Mouse (Mus musculus): ENCODE data around the gene Ccl2.

Ccl2 gene

DNA sequence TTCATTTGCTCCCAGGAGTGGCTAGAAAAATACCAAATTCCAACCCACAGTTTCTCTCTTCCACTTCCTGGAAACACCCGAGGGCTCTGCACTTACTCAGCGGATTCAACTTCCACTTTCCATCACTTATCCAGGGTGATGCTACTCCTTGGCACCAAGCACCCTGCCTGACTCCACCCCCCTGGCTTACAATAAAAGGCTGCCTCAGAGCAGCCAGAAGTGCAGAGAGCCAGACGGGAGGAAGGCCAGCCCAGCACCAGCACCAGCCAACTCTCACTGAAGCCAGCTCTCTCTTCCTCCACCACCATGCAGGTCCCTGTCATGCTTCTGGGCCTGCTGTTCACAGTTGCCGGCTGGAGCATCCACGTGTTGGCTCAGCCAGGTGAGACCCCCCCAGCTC lies at the start of gene Ccl2:
Gene Ccl2 (plus strand): TSS at position 216 of the 400 bp plus-strand sequence.
- no peak for DNase-seq (ENCODE audit: extremely low spot score, low read depth, low spot score)

DNA sequence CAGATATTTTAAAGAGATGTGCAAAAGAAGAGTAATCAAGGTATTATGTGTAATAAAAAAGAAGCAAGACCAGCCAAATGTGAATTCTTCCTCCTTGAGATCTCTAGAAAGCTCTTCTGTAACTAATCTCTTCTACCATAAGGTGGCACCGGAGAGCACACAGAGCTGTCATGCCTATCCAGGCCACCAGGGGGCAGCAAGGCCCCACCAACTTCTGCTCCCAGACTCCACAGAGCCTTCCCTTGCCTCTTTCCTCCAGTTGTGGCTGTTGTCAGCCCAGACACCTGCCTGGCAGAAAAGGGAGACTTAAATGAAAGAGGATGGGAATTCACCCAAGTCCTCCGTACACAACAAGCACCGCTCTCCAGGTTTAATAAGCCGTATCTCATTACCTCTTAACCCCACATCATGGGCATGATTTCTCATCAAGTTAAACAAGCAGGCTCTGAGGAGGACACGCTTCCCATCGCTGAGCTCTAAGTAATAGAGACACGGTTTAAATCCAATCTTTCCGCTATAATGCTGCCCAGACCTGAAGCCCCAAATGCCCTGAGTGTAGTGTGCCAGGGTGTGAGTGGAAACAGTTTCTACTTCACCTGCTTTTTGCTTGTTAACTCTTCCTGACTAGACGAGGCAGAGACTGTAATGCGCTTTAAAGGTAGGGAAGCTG lies 39.1 kb upstream of the Ccl2 start:
- peak; percentile 47 for DNase-seq (ENCODE audit: extremely low spot score, low read depth, low spot score)

DNA sequence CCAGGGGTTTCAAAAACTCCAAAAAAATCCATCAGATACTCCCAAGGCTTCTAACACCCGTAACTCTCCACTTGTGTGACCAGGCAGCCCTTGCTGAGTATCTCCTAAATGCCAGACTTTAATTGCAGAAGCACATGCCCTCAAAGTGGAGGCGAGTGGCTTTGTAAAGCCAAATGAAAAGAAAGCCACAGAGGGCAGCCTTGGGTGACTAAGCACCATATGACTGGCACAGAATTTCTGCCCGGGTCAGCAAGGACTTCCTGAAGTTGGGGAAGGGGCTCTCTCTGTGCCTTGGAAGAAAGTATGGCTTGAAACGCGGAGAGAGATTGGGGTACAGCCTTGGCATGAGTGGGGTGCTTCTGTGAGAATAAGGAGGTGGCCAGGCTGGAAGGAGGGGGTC lies 38.3 kb upstream of the Ccl2 start:
- DNase-seq (ENCODE audit: extremely low spot score, low read depth, low spot score) = no peak

DNA sequence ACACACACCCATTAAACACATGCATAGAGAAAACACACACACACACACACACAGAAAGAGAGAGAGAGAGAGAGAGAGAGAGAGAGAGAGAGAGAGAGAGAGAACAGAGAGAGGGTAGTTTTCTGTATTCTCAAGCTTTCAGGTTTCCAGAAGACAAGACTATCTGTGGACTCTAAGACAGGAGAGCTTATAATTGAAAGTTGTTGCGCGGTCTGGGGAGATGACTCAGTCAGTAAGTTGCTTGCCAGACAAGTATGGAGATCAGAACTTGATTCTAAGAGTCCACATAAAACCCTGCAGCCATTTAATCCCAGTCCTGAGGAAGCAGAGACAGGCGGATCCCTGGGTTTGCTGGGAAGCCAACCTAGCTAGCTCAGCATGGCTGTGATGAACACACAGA lies 36.7 kb upstream of the Ccl2 start:
- no peak for DNase-seq (ENCODE audit: extremely low spot score, low read depth, low spot score)

DNA sequence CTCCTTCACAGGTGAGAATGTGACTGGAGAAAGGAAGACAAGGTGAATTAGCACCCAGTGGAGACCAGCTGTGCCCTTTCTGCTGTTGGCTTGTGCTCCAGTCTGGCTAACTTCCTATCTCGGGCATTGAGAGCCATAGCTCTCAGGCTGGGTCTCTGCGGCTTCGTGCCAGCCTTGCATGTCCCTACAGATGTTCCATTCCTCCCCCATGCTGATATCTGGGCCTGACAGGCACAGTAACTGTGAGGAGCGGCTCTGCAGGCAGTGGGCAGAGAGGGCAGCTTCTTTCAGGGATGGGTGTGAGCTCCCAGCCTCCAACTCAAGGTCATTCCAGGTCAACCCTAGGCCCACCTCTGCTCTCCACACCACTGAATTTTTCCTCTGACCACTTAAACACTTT lies 35.9 kb upstream of the Ccl2 start:
- no peak for DNase-seq (ENCODE audit: extremely low spot score, low read depth, low spot score)

DNA sequence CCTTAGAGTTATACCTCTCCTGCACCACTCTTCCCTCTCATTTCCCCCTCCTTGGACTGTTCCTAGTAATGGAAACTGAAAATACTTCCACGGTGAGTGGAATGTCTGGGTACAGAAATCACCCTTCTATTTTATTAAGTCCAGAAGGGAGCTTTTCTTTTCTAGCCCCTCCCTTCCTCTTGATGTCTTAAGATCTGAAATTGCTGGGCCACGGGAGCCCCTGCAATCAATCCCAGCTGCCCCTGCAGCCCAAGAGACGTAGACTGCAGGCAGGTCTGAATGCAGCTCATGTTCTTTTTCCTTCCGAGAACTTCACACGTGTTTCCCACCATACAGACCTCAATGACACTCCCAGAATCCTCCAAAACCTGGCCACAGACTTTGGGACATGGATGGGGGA lies 34.8 kb upstream of the Ccl2 start:
- DNase-seq (ENCODE audit: extremely low spot score, low read depth, low spot score) = no peak

DNA sequence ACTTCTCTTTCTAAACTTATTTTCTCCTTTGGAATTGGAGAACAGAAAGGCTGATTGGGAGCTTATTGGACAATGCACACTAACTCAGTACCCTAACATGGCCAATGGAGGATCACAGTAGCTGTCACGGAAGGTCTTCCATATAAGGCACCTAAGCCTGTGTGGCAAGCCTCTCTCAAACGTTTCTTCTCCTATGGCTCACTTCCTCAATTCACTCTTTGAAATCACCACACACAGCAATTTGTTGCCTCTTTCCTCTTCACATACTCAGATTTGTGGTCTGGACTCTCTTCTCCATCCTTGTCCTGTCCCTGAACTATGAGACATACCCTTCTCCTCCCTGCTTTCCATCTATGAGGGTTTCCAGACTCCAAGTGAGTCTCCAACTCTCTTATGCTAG lies 30.6 kb upstream of the Ccl2 start:
- DNase-seq (ENCODE audit: extremely low spot score, low read depth, low spot score) = no peak

DNA sequence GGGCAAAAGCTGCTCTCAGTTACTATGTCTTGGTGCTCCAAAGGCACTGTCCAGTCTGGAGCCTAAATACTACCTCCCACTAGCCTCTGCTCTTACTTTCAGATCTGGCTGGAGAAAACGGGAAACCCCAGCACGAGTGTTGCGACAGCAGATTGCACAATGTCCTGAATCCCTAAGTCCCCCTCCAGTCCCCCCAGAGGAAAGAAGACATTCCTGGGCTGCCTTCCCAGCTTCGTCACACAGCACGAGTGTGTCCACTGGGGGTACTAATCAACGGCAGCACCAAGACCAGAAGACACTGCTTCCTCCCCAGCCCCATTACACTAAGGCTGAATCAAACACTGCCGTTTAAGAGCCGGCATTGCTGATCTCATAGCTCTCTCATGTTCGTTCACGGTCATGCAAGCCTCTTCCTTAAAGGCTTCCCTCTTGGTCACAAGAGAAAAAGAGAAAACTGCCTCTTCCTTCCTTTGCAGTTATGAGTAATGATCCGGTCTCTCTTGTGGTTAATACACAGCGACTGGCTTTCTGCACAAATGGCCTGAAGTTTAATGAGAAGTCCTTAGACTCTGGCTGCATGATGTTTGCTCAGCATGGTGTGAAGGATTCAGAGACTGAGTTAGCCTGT lies 28.5 kb upstream of the Ccl2 start:
- no peak for DNase-seq (ENCODE audit: extremely low spot score, low read depth, low spot score)

DNA sequence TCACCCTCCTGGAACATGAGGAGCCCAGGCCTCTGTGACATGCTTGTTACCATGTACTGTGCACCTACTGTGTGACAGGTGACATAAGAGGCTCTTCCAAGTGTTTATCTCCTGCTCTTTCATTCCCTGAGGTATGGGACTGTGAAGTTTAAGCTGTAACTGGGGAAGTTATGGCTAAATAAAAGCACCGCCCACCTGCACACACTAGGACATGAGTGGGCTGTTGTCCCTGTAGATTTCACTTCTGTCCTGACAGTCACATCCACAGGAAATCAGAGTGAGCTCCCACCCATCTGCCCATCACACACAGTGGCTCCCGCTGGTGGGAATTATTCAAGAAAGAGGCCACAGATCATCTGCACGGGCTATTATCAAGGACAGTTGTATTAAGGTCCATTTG lies 25.3 kb upstream of the Ccl2 start:
- no peak for DNase-seq (ENCODE audit: extremely low spot score, low read depth, low spot score)

DNA sequence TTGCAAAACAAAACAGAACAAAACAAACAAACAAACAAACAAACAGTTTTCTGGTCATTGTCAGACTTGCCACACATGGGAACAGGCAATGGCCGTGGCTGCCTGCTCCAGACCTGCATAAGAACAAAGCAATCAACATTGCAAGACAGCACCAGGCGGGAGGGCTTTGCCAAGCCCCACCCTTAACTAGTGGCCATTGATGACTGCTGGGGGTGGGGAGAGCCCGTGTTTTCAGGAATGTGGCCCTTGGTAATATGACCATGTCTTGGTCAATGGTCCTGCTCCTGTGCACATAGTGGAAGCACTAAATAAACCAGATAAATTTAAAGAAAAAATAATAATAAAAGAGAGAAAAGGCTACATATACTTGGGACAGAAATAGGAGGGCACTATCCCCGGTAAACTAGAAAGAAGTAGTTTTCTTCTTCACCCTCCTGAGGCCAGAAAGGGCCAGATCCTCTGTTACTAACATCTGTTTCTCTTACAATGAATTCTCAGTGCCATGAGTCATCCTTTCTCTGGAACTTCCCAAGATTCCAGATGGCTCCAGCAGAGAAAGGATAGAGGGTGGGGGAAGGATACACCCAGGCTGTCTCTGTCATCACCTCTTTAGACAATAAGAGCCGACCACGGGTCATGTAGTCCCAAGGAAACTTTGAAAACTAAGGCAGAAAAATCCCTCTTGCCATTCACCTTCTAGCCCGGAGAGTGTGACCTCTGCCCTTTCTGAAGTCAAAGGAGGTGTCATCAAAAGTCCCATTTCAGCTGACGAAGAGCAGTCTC lies 23.8 kb upstream of the Ccl2 start:
- DNase-seq (ENCODE audit: extremely low spot score, low read depth, low spot score) = no peak

DNA sequence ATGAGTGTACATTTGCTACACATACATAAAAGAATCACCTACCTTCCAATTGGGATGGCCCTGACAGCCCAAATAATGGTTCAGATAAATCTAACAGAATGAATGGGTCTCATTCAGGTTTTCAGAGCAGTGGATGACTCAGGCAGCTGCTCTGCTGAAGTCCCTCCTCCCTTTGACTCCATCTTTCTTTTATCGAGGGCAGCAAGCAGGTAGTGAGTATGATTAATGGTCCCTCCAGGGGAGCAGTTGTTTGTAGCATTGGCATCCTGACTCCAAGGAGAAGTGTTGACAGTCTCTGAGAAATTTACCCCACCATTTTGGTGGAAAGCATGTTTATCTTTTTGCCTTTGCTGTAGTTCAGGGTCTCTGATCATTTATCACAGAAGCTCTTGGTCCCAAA lies 21.6 kb upstream of the Ccl2 start:
- DNase-seq (ENCODE audit: extremely low spot score, low read depth, low spot score) = no peak

DNA sequence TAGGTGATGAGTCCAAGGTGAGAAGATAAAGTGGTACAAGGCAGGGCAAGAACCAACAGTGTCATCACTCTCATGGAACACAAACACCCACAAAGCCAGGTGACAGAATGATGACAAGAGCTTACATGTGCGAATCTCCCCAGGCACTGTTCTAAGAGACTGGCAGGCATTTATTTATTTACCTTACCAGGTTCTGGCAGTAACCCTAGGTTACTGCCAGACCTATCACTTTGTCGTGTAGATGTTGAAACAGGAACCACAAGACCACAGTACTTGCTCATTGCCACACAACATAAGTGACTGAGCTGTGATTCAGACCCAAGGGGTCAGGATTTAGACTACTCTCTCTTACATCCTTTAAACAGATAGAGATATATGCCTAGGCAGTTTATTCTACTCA lies 20.3 kb upstream of the Ccl2 start:
- DNase-seq (ENCODE audit: extremely low spot score, low read depth, low spot score) = no peak

DNA sequence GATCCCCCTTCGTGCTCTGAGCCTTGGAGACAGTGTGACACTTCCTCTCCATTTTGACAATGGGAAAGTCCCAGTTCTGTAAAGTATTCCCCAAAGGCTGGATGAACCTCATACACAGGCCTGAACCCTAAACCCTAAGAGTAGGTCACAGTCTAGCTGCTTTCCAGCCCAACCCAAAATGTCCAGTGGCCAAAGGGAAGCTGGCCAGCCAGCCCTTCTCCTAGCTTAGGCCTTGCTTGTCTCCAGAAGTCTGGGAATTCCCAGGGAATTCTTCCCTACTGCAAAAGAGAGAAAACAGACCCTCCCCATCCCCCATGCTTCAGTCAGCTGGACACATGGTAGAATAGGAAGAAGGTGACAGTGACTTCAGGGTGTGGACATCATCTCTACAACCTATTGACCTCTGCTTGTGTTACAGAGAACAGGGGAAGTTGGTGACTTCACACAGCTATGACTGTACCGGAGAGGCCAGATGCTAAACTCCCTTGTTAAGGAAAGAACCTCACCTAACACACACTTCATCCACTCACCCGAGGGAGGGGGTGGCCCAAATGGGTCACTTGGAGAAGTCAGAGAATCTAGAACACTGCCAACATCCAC lies 19.1 kb upstream of the Ccl2 start:
- DNase-seq (ENCODE audit: extremely low spot score, low read depth, low spot score) = no peak

DNA sequence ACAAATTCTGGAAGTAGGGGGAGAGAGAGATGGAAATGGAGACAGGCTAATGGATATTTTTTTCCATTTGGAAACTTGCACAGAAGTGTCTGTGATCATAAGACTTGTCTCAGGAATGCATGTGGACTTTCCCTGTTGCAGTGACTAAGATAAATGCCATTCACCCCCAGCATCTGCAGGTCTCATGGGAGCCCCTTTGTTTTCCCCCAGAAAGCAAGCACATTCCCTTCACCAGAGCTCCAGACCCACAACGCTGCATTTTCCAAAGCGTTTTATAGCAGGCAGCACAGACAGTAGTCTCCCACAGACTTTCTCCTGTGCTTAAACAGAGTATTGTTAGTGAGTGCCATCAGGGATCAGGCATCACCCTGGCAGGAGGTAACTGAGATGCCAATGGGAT lies 16.0 kb upstream of the Ccl2 start:
- DNase-seq (ENCODE audit: extremely low spot score, low read depth, low spot score) = no peak

DNA sequence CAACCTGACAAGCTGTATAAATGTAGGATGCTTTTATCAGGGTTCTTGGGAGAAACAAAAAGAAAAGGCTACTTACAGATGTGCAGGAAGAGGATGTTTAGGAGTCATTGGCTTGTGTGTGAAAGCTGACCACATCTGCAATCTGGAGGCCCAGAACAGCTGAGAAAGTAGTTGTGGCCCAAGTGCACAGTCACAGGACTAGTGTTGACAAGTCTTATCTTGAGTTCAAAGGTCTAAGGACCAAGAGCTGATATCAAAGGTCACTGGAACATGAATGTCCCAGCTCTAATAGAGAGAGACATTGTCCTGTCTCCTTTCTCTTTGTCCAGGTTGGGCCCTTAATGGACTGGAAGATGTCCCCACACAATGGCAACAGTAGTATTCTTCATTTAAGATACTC lies 15.6 kb upstream of the Ccl2 start:
- no peak for DNase-seq (ENCODE audit: extremely low spot score, low read depth, low spot score)

DNA sequence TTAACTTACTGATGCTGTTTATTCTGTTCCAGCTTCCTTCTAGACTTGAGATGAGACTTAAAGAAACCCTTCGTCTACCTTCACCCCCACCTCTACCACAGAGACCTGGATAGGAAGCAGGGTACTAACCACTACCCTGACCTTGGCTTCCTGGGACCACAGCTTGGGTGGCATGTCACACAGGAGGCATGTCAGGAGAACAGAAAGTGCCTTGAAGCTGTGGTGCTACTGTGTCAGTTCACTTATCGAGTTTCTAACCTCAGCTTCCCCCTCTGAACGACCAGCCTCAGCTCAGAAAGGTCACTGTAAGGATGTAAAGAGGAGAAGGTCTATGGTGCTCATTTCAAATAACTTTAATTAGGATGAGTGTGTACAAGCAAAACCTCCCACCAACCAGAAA lies 14.0 kb upstream of the Ccl2 start:
- no peak for DNase-seq (ENCODE audit: extremely low spot score, low read depth, low spot score)

DNA sequence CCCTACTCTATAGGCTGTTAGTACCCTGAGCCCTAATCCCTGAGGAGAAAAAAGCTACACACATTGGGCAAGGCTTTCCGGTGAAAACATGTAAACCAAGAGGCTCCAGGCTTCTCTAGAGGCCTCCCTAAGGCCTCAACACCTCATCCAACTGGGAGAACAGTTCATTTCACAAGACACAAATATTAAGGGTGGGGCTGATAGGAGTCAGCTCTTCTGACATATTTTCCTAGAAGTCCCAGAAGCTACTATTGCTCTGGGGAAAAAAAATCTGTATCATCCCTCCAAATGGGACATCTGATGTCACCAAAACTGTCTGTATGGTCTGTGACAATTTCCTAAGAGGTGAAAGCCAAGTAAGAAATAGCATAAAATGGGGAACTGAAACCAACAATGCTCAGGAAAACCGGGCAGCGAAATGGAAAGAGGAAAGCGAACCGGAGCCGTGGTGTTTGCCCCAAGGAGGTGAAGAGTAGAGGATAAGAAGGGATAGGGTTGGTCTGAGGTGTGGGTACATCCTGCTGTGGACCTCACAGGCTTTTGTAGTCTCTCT lies 12.8 kb upstream of the Ccl2 start:
- DNase-seq (ENCODE audit: extremely low spot score, low read depth, low spot score) = no peak

DNA sequence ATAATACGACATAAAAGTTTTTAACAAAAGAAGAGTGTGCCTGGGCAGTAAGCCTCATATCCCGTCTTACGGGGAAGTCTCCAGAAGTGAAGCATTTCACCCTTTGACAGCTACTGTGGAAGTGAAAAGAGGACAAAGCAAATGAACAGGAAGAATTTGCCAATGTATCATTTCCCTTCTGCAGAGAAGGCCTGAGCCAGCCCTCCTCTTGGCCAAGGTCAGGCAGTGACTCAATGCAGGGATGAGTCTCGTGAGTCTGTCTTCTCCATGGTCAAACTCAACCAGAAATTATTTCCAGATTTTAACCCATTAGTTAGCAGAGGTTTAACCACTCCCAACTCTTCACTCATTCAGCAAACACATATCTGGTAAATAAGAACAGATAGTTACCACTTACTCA lies 11.6 kb upstream of the Ccl2 start:
- DNase-seq (ENCODE audit: extremely low spot score, low read depth, low spot score) = no peak

DNA sequence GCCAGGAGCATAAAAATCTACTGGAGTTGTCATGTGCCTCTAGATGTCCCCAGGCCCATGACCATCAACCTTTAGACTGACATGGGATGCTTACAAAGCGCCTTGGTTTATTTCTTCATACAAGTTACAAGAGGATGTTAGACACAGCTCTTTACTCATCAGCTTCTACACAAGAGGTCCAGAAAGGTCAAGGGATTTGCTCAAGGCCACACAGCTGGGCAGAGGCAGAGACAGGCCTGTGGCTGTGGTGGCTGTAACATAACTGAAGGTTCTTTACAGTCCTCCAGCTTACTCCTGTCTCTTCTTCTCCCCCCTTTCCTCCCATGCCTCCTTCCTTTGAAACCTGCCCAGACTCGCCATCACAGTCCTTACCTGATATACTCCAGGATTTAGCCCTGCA lies 5.2 kb upstream of the Ccl2 start:
- DNase-seq (ENCODE audit: extremely low spot score, low read depth, low spot score) = no peak

DNA sequence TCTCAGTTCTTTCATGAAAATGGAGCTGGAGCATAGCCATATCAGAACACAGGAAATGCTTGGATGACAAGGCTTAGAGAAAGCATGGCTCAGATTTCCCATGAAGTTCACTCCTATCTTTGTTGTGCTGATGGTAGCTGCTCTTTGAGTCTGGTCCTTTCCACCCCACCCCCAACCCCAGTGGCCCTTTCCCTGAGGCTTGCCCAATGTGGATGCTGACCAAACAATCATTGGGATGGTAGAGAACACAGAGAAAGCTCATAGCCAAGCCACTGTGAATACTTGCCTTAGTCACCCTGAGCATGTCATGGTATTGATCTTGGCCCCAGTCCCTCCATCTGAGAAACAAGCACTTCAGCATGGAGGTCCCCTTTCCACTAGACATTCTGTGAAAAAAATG lies 3.2 kb upstream of the Ccl2 start:
- DNase-seq (ENCODE audit: extremely low spot score, low read depth, low spot score) = no peak

DNA sequence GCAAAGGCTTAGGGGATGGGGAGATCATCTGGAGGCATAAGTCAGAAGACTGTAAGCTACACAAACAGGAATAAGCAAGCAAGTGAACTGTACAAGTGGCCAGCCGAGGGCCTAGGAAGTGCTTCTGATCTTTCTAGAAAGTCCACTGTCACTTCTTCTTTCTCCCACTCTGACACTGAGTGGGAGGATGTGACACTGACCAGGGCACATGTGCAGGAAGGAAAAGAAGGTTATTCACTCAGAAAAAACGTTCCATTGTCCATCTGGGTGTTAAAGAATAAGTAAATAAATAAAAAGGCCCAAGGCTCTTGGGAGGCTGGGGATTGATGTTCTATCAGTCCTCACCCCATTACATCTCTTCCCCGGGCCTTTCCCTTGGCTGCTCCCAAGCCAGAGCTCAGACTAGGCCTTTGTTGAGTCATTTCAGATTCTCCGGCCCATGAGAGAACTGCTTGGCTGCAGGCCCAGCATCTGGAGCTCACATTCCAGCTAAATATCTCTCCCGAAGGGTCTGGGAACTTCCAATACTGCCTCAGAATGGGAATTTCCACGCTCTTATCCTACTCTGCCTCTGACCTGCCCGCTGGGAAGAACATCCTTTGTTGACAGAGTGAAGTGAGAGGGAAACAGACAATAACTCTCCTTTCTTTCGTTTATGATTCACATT lies 2.6 kb upstream of the Ccl2 start:
- DNase-seq (ENCODE audit: extremely low spot score, low read depth, low spot score) = no peak
